Mouse (Mus musculus): ENCODE measurements around the gene Vmn1r1. TPM values are rescaled to one million over a fixed set of nuclear protein-coding genes. Genes with fewer than 3 reads are reported as not detected.

Vmn1r1 gene
- polyA plus RNA-seq, 1 experiment from 2014 or later = not detected

- H3K27ac ChIP-seq = peak within 1 kb of the TSS; percentile 88
- WGBS = under 1% methylated on average over 37 of the region's 37 CpGs
Observed at GRCm38 (mm10) chr1:182124506-182124905, 39.8 kb downstream of the Vmn1r1 start, which contains the start of gene Srp9. Gene Srp9 (plus strand): TSS chr1:182124737.

GRCm38 (mm10) chr1:182122413-182122812, 41.9 kb downstream of the Vmn1r1 start:
- no peak for DNase-seq (ENCODE audit: extremely low spot score, low spot score)
- no peaks in the 10 kb centered on the region for H3K27me3 ChIP-seq (ENCODE audit: poor library complexity, severe bottlenecking)
- H3K4me1 ChIP-seq = peaks cover 17% of the 10 kb centered on the region
- no peaks in the 10 kb centered on the region for H3K9me3 ChIP-seq
- 88% methylated on average over 4 of the region's 4 CpGs for WGBS
- H3K36me3 ChIP-seq (replicated peaks) = peaks cover under 1% of the 10 kb centered on the region
- H3K27ac ChIP-seq = no peak overlapping the region
- no peak overlapping the region for H3K4me3 ChIP-seq

More at GRCm38 (mm10) chr1:182124506-182124905, 39.8 kb downstream of the Vmn1r1 start, which contains the start of gene Srp9:
- H3K4me3 ChIP-seq = peak within 1 kb of the TSS; percentile 79
- peak; percentile 94 for DNase-seq (ENCODE audit: extremely low spot score, low spot score)
- H3K27me3 ChIP-seq (ENCODE audit: poor library complexity, severe bottlenecking) = no peaks in the 10 kb centered on the region
- peaks cover 17% of the 10 kb centered on the region for H3K4me1 ChIP-seq
- H3K9me3 ChIP-seq = no peaks in the 10 kb centered on the region
- H3K36me3 ChIP-seq (replicated peaks) = peaks cover 20% of the 10 kb centered on the region

- 48% methylated on average over 7 of the region's 7 CpGs for WGBS
- Histone ChIP-seq H3K4me1 (peaks cover 48% of the 10 kb centered on the region), H3K27ac (no peak overlapping the region), H3K9me3 (no peaks in the 10 kb centered on the region), H3K27me3 (ENCODE audit: poor library complexity, severe bottlenecking) (peaks cover 6% of the 10 kb centered on the region; the same call in 1 of the 2 replicates), H3K36me3 (replicated peaks) (no peaks in the 10 kb centered on the region), H3K4me3 (no peak overlapping the region)
- DNase-seq (ENCODE audit: extremely low spot score, low spot score) = peak; percentile 30
Observed at GRCm38 (mm10) chr1:182115651-182116408, 48.5 kb downstream of the Vmn1r1 start.

GRCm38 (mm10) chr1:182115197-182115596, 49.1 kb downstream of the Vmn1r1 start:
- Histone ChIP-seq H3K27me3 (ENCODE audit: poor library complexity, severe bottlenecking) (peaks cover 6% of the 10 kb centered on the region; the same call in 1 of the 2 replicates), H3K4me3 (no peak overlapping the region), H3K27ac (no peak overlapping the region), H3K36me3 (replicated peaks) (no peaks in the 10 kb centered on the region), H3K4me1 (peaks cover 54% of the 10 kb centered on the region), H3K9me3 (no peaks in the 10 kb centered on the region)
- 29% methylated on average over 5 of the region's 5 CpGs for WGBS
- peak; percentile 33 for DNase-seq (ENCODE audit: extremely low spot score, low spot score)

- 19% methylated on average over 19 of the region's 19 CpGs for WGBS
- Histone ChIP-seq H3K4me1 (peaks cover 54% of the 10 kb centered on the region), H3K27ac (peak overlapping the region; percentile 61), H3K27me3 (ENCODE audit: poor library complexity, severe bottlenecking) (peaks cover 6% of the 10 kb centered on the region; the same call in 1 of the 2 replicates), H3K36me3 (replicated peaks) (no peaks in the 10 kb centered on the region), H3K4me3 (no peak overlapping the region), H3K9me3 (no peaks in the 10 kb centered on the region)
- DNase-seq (ENCODE audit: extremely low spot score, low spot score) = no peak
Observed at GRCm38 (mm10) chr1:182113587-182114500, 50.4 kb downstream of the Vmn1r1 start.

GRCm38 (mm10) chr1:182113131-182113530, 51.2 kb downstream of the Vmn1r1 start:
- peaks cover 6% of the 10 kb centered on the region; the same call in 1 of the 2 replicates for H3K27me3 ChIP-seq (ENCODE audit: poor library complexity, severe bottlenecking)
- 84% methylated on average over 11 of the region's 11 CpGs for WGBS
- H3K27ac ChIP-seq = peak overlapping the region; percentile 61; the same call in 1 of the 2 replicates
- no peaks in the 10 kb centered on the region for H3K36me3 ChIP-seq (replicated peaks)
- H3K9me3 ChIP-seq = no peaks in the 10 kb centered on the region
- no peak for DNase-seq (ENCODE audit: extremely low spot score, low spot score)
- H3K4me3 ChIP-seq = no peak overlapping the region
- peaks cover 61% of the 10 kb centered on the region for H3K4me1 ChIP-seq

GRCm38 (mm10) chr1:182112385-182112784, 51.9 kb downstream of the Vmn1r1 start:
- Histone ChIP-seq H3K4me1 (peaks cover 66% of the 10 kb centered on the region), H3K36me3 (replicated peaks) (no peaks in the 10 kb centered on the region), H3K27ac (0 out of 2 replicates have a peak overlapping the region, but pooled peaks have one; percentile 20), H3K27me3 (ENCODE audit: poor library complexity, severe bottlenecking) (peaks cover 6% of the 10 kb centered on the region; the same call in 1 of the 2 replicates), H3K4me3 (no peak overlapping the region), H3K9me3 (no peaks in the 10 kb centered on the region)
- WGBS = 91% methylated on average over 15 of the region's 15 CpGs
- no peak for DNase-seq (ENCODE audit: extremely low spot score, low spot score)

- peaks cover 6% of the 10 kb centered on the region; the same call in 1 of the 2 replicates for H3K27me3 ChIP-seq (ENCODE audit: poor library complexity, severe bottlenecking)
- H3K27ac ChIP-seq = peak overlapping the region; percentile 20; the same call in 1 of the 2 replicates
- peaks cover 68% of the 10 kb centered on the region for H3K4me1 ChIP-seq
- H3K4me3 ChIP-seq = no peak overlapping the region
- H3K9me3 ChIP-seq = no peaks in the 10 kb centered on the region
- DNase-seq (ENCODE audit: extremely low spot score, low spot score) = no peak
- 87% methylated on average over 14 of the region's 14 CpGs for WGBS
- no peaks in the 10 kb centered on the region for H3K36me3 ChIP-seq (replicated peaks)
Observed at GRCm38 (mm10) chr1:182111386-182112317, 52.6 kb downstream of the Vmn1r1 start.

- Histone ChIP-seq H3K4me1 (peaks cover 68% of the 10 kb centered on the region), H3K27ac (peak overlapping the region; percentile 31; the same call in 1 of the 2 replicates), H3K4me3 (no peak overlapping the region), H3K27me3 (ENCODE audit: poor library complexity, severe bottlenecking) (peaks cover 6% of the 10 kb centered on the region; the same call in 1 of the 2 replicates), H3K9me3 (no peaks in the 10 kb centered on the region), H3K36me3 (replicated peaks) (no peaks in the 10 kb centered on the region)
- no peak for DNase-seq (ENCODE audit: extremely low spot score, low spot score)
- 78% methylated on average over 15 of the region's 15 CpGs for WGBS
Observed at GRCm38 (mm10) chr1:182110708-182111385, 53.4 kb downstream of the Vmn1r1 start.

GRCm38 (mm10) chr1:182110185-182110584, 54.1 kb downstream of the Vmn1r1 start:
- peak overlapping the region; percentile 31; the same call in 1 of the 2 replicates for H3K27ac ChIP-seq
- no peaks in the 10 kb centered on the region for H3K9me3 ChIP-seq
- no peak for DNase-seq (ENCODE audit: extremely low spot score, low spot score)
- H3K4me3 ChIP-seq = no peak overlapping the region
- no peaks in the 10 kb centered on the region for H3K36me3 ChIP-seq (replicated peaks)
- WGBS = 86% methylated on average over 11 of the region's 11 CpGs
- H3K4me1 ChIP-seq = peaks cover 66% of the 10 kb centered on the region
- H3K27me3 ChIP-seq (ENCODE audit: poor library complexity, severe bottlenecking) = peaks cover 6% of the 10 kb centered on the region; the same call in 1 of the 2 replicates

GRCm38 (mm10) chr1:182108397-182109099, 55.7 kb downstream of the Vmn1r1 start:
- Histone ChIP-seq H3K9me3 (no peaks in the 10 kb centered on the region), H3K4me3 (no peak overlapping the region), H3K4me1 (peaks cover 54% of the 10 kb centered on the region), H3K27me3 (ENCODE audit: poor library complexity, severe bottlenecking) (peaks cover 6% of the 10 kb centered on the region; the same call in 1 of the 2 replicates), H3K36me3 (replicated peaks) (no peaks in the 10 kb centered on the region), H3K27ac (0 out of 2 replicates have a peak overlapping the region, but pooled peaks have one; percentile 1)
- WGBS = 89% methylated on average over 13 of the region's 13 CpGs
- DNase-seq (ENCODE audit: extremely low spot score, low spot score) = no peak
